Mouse (Mus musculus): ENCODE data around the gene Nrbp1. TPM values are rescaled to one million over a fixed set of nuclear protein-coding genes. Genes with fewer than 3 reads are reported as not detected.

Gene Nrbp1
- polyA plus RNA-seq, 1 experiment from 2014 or later: 166 TPM

GRCm38 (mm10) chr5:31279245-31279988 lies 38.8 kb downstream of the Nrbp1 start:
- Histone ChIP-seq H3K36me3 (peaks cover 89% of the 10 kb centered on the region), H3K4me1 (no peaks in the 10 kb centered on the region), H3K9me3 (replicated peaks) (no peaks in the 10 kb centered on the region), H3K9ac (replicated peaks) (no peak overlapping the region), H3K27ac (replicated peaks) (no peak overlapping the region), H3K4me3 (replicated peaks) (no peak overlapping the region), H3K27me3 (replicated peaks) (no peaks in the 10 kb centered on the region), H3K4me2 (no peak overlapping the region)
- 91% methylated on average over 20 of the region's 20 CpGs for WGBS
- ATAC-seq (ENCODE audit: low FRiP score): no peak

- Histone ChIP-seq H3K9ac (replicated peaks) (no peak overlapping the region), H3K27me3 (replicated peaks) (no peaks in the 10 kb centered on the region), H3K4me2 (no peak overlapping the region), H3K4me3 (replicated peaks) (no peak overlapping the region), H3K27ac (replicated peaks) (no peak overlapping the region), H3K9me3 (replicated peaks) (no peaks in the 10 kb centered on the region), H3K36me3 (peaks cover 43% of the 10 kb centered on the region), H3K4me1 (peaks cover 34% of the 10 kb centered on the region)
- ATAC-seq (ENCODE audit: low FRiP score): no peak
- 85% methylated on average over 4 of the region's 4 CpGs for WGBS
Observed at GRCm38 (mm10) chr5:31288225-31288624, 47.6 kb downstream of the Nrbp1 start.

GRCm38 (mm10) chr5:31288655-31289054 lies 48.0 kb downstream of the Nrbp1 start:
- H3K27ac ChIP-seq (replicated peaks): no peak overlapping the region
- H3K9ac ChIP-seq (replicated peaks): no peak overlapping the region
- H3K4me2 ChIP-seq: no peak overlapping the region
- no peaks in the 10 kb centered on the region for H3K27me3 ChIP-seq (replicated peaks)
- no peak for ATAC-seq (ENCODE audit: low FRiP score)
- H3K9me3 ChIP-seq (replicated peaks): no peaks in the 10 kb centered on the region
- H3K4me3 ChIP-seq (replicated peaks): no peak overlapping the region
- peaks cover 43% of the 10 kb centered on the region for H3K36me3 ChIP-seq
- H3K4me1 ChIP-seq: peaks cover 39% of the 10 kb centered on the region
- 79% methylated on average over 3 of the region's 3 CpGs for WGBS

- Histone ChIP-seq H3K9ac (replicated peaks) (no peak overlapping the region), H3K9me3 (replicated peaks) (no peaks in the 10 kb centered on the region), H3K36me3 (peaks cover 32% of the 10 kb centered on the region), H3K27me3 (replicated peaks) (no peaks in the 10 kb centered on the region), H3K4me2 (peak overlapping the region; percentile 83), H3K27ac (replicated peaks) (no peak overlapping the region), H3K4me1 (peaks cover 49% of the 10 kb centered on the region), H3K4me3 (replicated peaks) (peak overlapping the region; percentile 58; the same call in 1 of the 2 replicates)
- ATAC-seq (ENCODE audit: low FRiP score): no peak
- WGBS: 78% methylated on average over 3 of the region's 3 CpGs
Observed at GRCm38 (mm10) chr5:31289626-31290230, 49.1 kb downstream of the Nrbp1 start.

- Histone ChIP-seq H3K4me3 (replicated peaks) (peak within 1 kb of the TSS; percentile 58), H3K9me3 (replicated peaks) (no peaks in the 10 kb centered on the region), H3K9ac (replicated peaks) (peak within 1 kb of the TSS; percentile 56), H3K27me3 (replicated peaks) (no peaks in the 10 kb centered on the region), H3K4me1 (peaks cover 54% of the 10 kb centered on the region), H3K27ac (replicated peaks) (peak within 1 kb of the TSS; percentile 87), H3K4me2 (peak within 1 kb of the TSS; percentile 83), H3K36me3 (peaks cover 22% of the 10 kb centered on the region)
- peak; percentile 92 for ATAC-seq (ENCODE audit: low FRiP score)
- WGBS: 3% methylated on average over 45 of the region's 45 CpGs
Observed at GRCm38 (mm10) chr5:31290521-31291360, 50.1 kb downstream of the Nrbp1 start, which contains the start of gene Ift172. TSS of gene Ift172 (minus strand) at chr5:31291116.

- Histone ChIP-seq H3K36me3 (peaks cover 16% of the 10 kb centered on the region), H3K27ac (replicated peaks) (peak overlapping the region; percentile 87)
- 4% methylated on average over 9 of the region's 9 CpGs for WGBS
Observed at GRCm38 (mm10) chr5:31291361-31291688, 50.7 kb downstream of the Nrbp1 start.

GRCm38 (mm10) chr5:31294964-31295605 lies 54.4 kb downstream of the Nrbp1 start:
- peak overlapping the region; percentile 79 for H3K4me2 ChIP-seq
- no peaks in the 10 kb centered on the region for H3K27me3 ChIP-seq (replicated peaks)
- H3K9ac ChIP-seq (replicated peaks): peak overlapping the region; percentile 96
- WGBS: 5% methylated on average over 29 of the region's 29 CpGs
- H3K4me3 ChIP-seq (replicated peaks): peak overlapping the region; percentile 88
- H3K36me3 ChIP-seq: peaks cover 10% of the 10 kb centered on the region
- H3K27ac ChIP-seq (replicated peaks): peak overlapping the region; percentile 89
- peak; percentile 21 for ATAC-seq (ENCODE audit: low FRiP score)
- no peaks in the 10 kb centered on the region for H3K9me3 ChIP-seq (replicated peaks)
- H3K4me1 ChIP-seq: peaks cover 46% of the 10 kb centered on the region

More at GRCm38 (mm10) chr5:31291361-31291688, 50.7 kb downstream of the Nrbp1 start:
- Histone ChIP-seq H3K4me3 (replicated peaks) (peak overlapping the region; percentile 58), H3K9me3 (replicated peaks) (no peaks in the 10 kb centered on the region), H3K4me1 (peaks cover 56% of the 10 kb centered on the region), H3K4me2 (peak overlapping the region; percentile 83), H3K27me3 (replicated peaks) (no peaks in the 10 kb centered on the region), H3K9ac (replicated peaks) (peak overlapping the region; percentile 56)
- ATAC-seq (ENCODE audit: low FRiP score): no peak; the same call in 1 of the 2 replicates

- 0% methylated on average over 44 of the region's 46 CpGs for WGBS
- Histone ChIP-seq H3K27ac (replicated peaks) (peak within 1 kb of the TSS; percentile 89), H3K4me2 (peak within 1 kb of the TSS; percentile 79), H3K4me3 (replicated peaks) (peak within 1 kb of the TSS; percentile 88), H3K9ac (replicated peaks) (peak within 1 kb of the TSS; percentile 96), H3K27me3 (replicated peaks) (no peaks in the 10 kb centered on the region), H3K36me3 (peaks cover 10% of the 10 kb centered on the region), H3K9me3 (replicated peaks) (no peaks in the 10 kb centered on the region), H3K4me1 (peaks cover 40% of the 10 kb centered on the region)
- ATAC-seq (ENCODE audit: low FRiP score): peak; percentile 84
Observed at GRCm38 (mm10) chr5:31295606-31296141, 55.0 kb downstream of the Nrbp1 start, which contains the start of gene Fndc4. TSS of gene Fndc4 (minus strand) at chr5:31296080.

- H3K4me2 ChIP-seq: peak within 1 kb of the TSS; percentile 79
- H3K4me3 ChIP-seq (replicated peaks): peak within 1 kb of the TSS; percentile 88
- peaks cover 10% of the 10 kb centered on the region for H3K36me3 ChIP-seq
- H3K27ac ChIP-seq (replicated peaks): peak within 1 kb of the TSS; percentile 89
- H3K9ac ChIP-seq (replicated peaks): peak within 1 kb of the TSS; percentile 96; the same call in 1 of the 2 replicates
- ATAC-seq (ENCODE audit: low FRiP score): no peak
- H3K27me3 ChIP-seq (replicated peaks): no peaks in the 10 kb centered on the region
- 80% methylated on average over 13 of the region's 13 CpGs for WGBS
- no peaks in the 10 kb centered on the region for H3K9me3 ChIP-seq (replicated peaks)
- peaks cover 31% of the 10 kb centered on the region for H3K4me1 ChIP-seq
Observed at GRCm38 (mm10) chr5:31297047-31297757, 56.5 kb downstream of the Nrbp1 start, which contains the start of gene Gckr. TSS of gene Gckr (plus strand) at chr5:31297443.

- Histone ChIP-seq H3K4me2 (no peak overlapping the region), H3K36me3 (peaks cover 7% of the 10 kb centered on the region), H3K9ac (replicated peaks) (no peak overlapping the region), H3K27ac (replicated peaks) (no peak overlapping the region), H3K9me3 (replicated peaks) (no peaks in the 10 kb centered on the region), H3K4me1 (peaks cover 24% of the 10 kb centered on the region), H3K4me3 (replicated peaks) (no peak overlapping the region), H3K27me3 (replicated peaks) (no peaks in the 10 kb centered on the region)
- no peak for ATAC-seq (ENCODE audit: low FRiP score)
- WGBS: 83% methylated on average over 3 of the region's 3 CpGs
Observed at GRCm38 (mm10) chr5:31297981-31298380, 57.3 kb downstream of the Nrbp1 start.
